ENCODE assay signal across 22 mouse cellular contexts in the genomic region with DNA sequence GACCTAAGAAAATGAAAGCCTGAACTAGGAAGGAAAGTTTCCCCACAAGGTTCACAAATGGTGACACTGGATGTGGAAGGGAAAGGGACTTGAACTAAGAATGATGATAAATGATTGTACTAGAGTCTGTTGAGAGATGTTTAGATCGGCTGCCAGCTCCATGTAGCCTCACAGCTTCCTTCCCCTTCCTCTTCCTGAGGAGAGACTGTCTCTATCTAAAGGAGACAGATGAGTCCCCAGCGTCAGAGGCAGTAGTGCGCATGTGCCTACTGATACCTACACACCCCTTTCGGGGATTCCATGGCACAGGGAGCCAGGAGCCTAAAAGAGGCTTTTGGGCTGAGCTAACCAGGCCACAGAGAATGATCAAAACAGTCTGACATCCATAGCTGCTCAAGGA. TPM values are rescaled to one million over a fixed set of nuclear protein-coding genes. Genes with fewer than 3 reads are reported as not detected.
DNase-seq lines count a peak whose midpoint lies in the region; ATAC-seq lines count a peak whose summit lies in the region.
"Had no signal": no experiment of that assay in that cellular context is flagged by ENCODE, and none has a peak within 500 bp of the region (broad histone marks: within the 10 kb centered on the region; RNA-seq: fewer than 3 reads in every experiment).

No protein-coding gene starts in this region.

- DNase-seq in adrenal gland, adult (ENCODE audit: inconsistent age in 2 of 2, low spot score in 1 of 2): peak; percentile 15 to 43
- no peak for DNase-seq in adrenal gland, adult 8-10 months
- DNase-seq in liver, embryonic 11.5 days (ENCODE audit: low spot score): no peak
- DNase-seq in naive thymus-derived CD4-positive, alpha-beta T cell, adult 2 months (ENCODE audit: low read depth): peak; percentile 41
- no peak for DNase-seq in embryo, embryonic 10 days (ENCODE audit: low spot score)
- DNase-seq in gastrocnemius, adult 18-20 months (ENCODE audit: low spot score): no peak
- DNase-seq: cerebellum, adult 2 months; kidney, postnatal 10 days; midbrain, embryonic 14.5 days; right cerebral cortex, postnatal 25 days had no signal

- WGBS in liver, embryonic 11.5 days: 37% methylated on average over 4 of the region's 4 CpGs

- H3K36me3 ChIP-seq in megakaryocyte, embryonic 14.5 days (replicated peaks; ENCODE audit: low read length): no peaks in the 10 kb centered on the region
- no peaks in the 10 kb centered on the region for H3K36me3 ChIP-seq in liver, embryonic 11.5 days (ENCODE audit: control insufficient read depth, insufficient read depth, low read length)
- H3K36me3 ChIP-seq: forebrain, embryonic 12.5 days; heart, embryonic 15.5 days; hindbrain, embryonic 13.5 days had no signal

- H3K4me3 ChIP-seq in megakaryocyte, embryonic 14.5 days (replicated peaks): peak overlapping the region; percentile 79
- no peak overlapping the region for H3K4me3 ChIP-seq in liver, embryonic 11.5 days (ENCODE audit: low read depth, low read length)
- H3K4me3 ChIP-seq: forebrain, embryonic 12.5 days; heart, embryonic 15.5 days; hindbrain, embryonic 13.5 days had no signal

- no peaks in the 10 kb centered on the region for H3K9me3 ChIP-seq in megakaryocyte, embryonic 14.5 days
- H3K9me3 ChIP-seq in liver, embryonic 11.5 days (ENCODE audit: control insufficient read depth, low read length): no peaks in the 10 kb centered on the region
- H3K9me3 ChIP-seq: forebrain, embryonic 12.5 days; heart, embryonic 15.5 days; hindbrain, embryonic 13.5 days had no signal

- H3K4me2 ChIP-seq in liver, embryonic 11.5 days: peak overlapping the region; percentile 57
- H3K4me2 ChIP-seq: forebrain, embryonic 12.5 days; heart, embryonic 15.5 days; hindbrain, embryonic 13.5 days had no signal

- H3K27ac ChIP-seq in liver, embryonic 11.5 days (ENCODE audit: low read depth, low read length): peak overlapping the region; percentile 74
- H3K27ac ChIP-seq: forebrain, embryonic 12.5 days; heart, embryonic 15.5 days; hindbrain, embryonic 13.5 days had no signal

- H3K9ac ChIP-seq in liver, embryonic 11.5 days (ENCODE audit: low read depth, low read length): peak overlapping the region; percentile 31
- H3K9ac ChIP-seq: forebrain, embryonic 12.5 days; heart, embryonic 15.5 days; hindbrain, embryonic 13.5 days had no signal

- no peak for ATAC-seq in megakaryocyte, adult 5-6 weeks (ENCODE audit: poor library complexity, severe bottlenecking)
- no peak for ATAC-seq in liver, embryonic 11.5 days (replicated peaks; ENCODE audit: low FRiP score)
- ATAC-seq: intestine, embryonic 16.5 days had no signal

- no peaks in the 10 kb centered on the region for H3K27me3 ChIP-seq in megakaryocyte, embryonic 14.5 days (replicated peaks)
- H3K27me3 ChIP-seq in liver, embryonic 11.5 days (replicated peaks; ENCODE audit: control insufficient read depth, insufficient read depth, low read length): no peaks in the 10 kb centered on the region
- H3K27me3 ChIP-seq: heart, embryonic 15.5 days; hindbrain, embryonic 13.5 days had no signal

- H3K4me1 ChIP-seq in megakaryocyte, embryonic 14.5 days: peaks cover 37% of the 10 kb centered on the region
- H3K4me1 ChIP-seq in liver, embryonic 11.5 days (replicated peaks; ENCODE audit: control insufficient read depth, insufficient read depth, low read length): peaks cover 21% of the 10 kb centered on the region

RNA-seq across cellular contexts. Expression of a gene that starts 2.8 kb away (rescaled TPM):
- 10 to 100 TPM; 56.8 to 83.6 (median 74.3) TPM for total RNA-seq in adrenal gland, adult 8-10 months (2022)
- 117 and 140 TPM in 2 replicates for polyA plus RNA-seq in megakaryocyte, embryonic 14.5 days (2012; ENCODE audit: insufficient read depth, low replicate concordance)
- total RNA-seq in megakaryocyte, adult 5-6 weeks (2015): 108 and 122 TPM in 2 replicates
- total RNA-seq in megakaryocyte, adult 5-6 weeks (2017): 61.7 and 64.4 TPM in 2 replicates
- 20.0 and 20.9 TPM in 2 replicates for polyA plus RNA-seq in liver, embryonic 11.5 days (2014; fragmentation: Nextera tagmentation; extraction: Ambion mirVana)
- 10 to 100 TPM; 33.3 to 55.3 TPM for total RNA-seq in gastrocnemius, adult 18-20 months (2021)

RNA-seq across cellular contexts. Expression of a gene that starts 24.8 kb away (rescaled TPM):
- under 1 TPM in 1 of 4 experiments, not detected in 3; 0.45 TPM for total RNA-seq in adrenal gland, adult 8-10 months (2022)
- not detected in 2 replicates for polyA plus RNA-seq in megakaryocyte, embryonic 14.5 days (2012; ENCODE audit: insufficient read depth, low replicate concordance)
- total RNA-seq in megakaryocyte, adult 5-6 weeks (2015): not detected in 2 replicates
- not detected in 2 replicates for total RNA-seq in megakaryocyte, adult 5-6 weeks (2017)
- polyA plus RNA-seq in liver, embryonic 11.5 days (2014; fragmentation: Nextera tagmentation; extraction: Ambion mirVana): 0.25 TPM in 1 of 2 replicates, not detected in the other
- not detected for total RNA-seq in gastrocnemius, adult 18-20 months (2021)
- total RNA-seq: granulocyte monocyte progenitor cell, adult 5-6 weeks; left cerebral cortex, postnatal 25 days had no signal
- polyA plus RNA-seq: cerebellum, adult 2 months; cortical plate, adult 2 months; embryonic facial prominence, embryonic 14.5 days; forebrain, embryonic 12.5 days; hindbrain, embryonic 13.5 days; intestine, embryonic 16.5 days; liver, adult 2 months; midbrain, embryonic 14.5 days; neural tube, embryonic 11.5 days had no signal

Comparison
In these comparisons a context has a peak if more than half of its experiments do, and no peak if none do; other contexts are left out.
1. DNase-seq: peak in adrenal gland, adult (2 of 2) and naive thymus-derived CD4-positive, alpha-beta T cell, adult 2 months (single experiment); none in adrenal gland, adult 8-10 months (single experiment), liver, embryonic 11.5 days (single experiment), embryo, embryonic 10 days (single experiment) and gastrocnemius, adult 18-20 months (single experiment).